Mouse (Mus musculus): ENCODE results near the gene Crybg1. TPM values are rescaled to one million over a fixed set of nuclear protein-coding genes. Genes with fewer than 3 reads are reported as not detected.

Crybg1 gene
- total and polyA plus RNA-seq, 3 experiments = 3.9 to 6.6 (median 5.2) TPM

DNA sequence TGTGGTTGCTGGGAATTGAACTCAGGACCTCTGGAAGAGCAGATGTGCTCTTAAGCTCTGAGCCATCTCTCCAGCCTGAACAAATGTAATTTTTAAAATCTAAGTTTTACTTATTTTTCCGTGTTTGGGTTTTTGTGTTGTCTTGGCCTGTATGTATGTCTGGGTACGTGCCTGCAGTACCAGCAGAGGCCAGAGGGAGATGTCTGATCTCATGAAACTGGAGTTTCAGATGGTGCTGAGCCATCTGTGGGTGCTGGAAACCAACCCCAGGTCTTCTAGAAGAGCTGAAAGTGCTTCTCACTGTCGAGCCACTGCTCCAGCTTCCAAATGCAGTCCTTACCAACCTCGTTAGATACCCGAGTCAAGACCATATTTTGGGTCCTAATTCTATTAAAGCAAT lies 157.4 kb downstream of the Crybg1 start:
- H3K9ac ChIP-seq (ENCODE audit: insufficient read depth, low read depth) = no peak overlapping the region
- TF ChIP-seq PAX5 (IDR thresholded peaks at IDR 0.05; ENCODE audit: low read length) (no peak), MAFK (IDR thresholded peaks at IDR 0.05; ENCODE audit: insufficient replicate concordance, low read length) (no peak), ZC3H11A (IDR thresholded peaks at IDR 0.05; ENCODE audit: low read depth, low read length) (no peak), ZKSCAN1 (IDR thresholded peaks at IDR 0.05; ENCODE audit: borderline replicate concordance, low read depth, low read length) (no peak), POLR2AphosphoS2 (IDR thresholded peaks at IDR 0.05; ENCODE audit: low read depth, low read length) (no peak), ETS1 (conservative IDR thresholded peaks at IDR 0.05; ENCODE audit: low read depth, low read length) (no peak)
- dilution Hi-C loops (cut with MboI; ENCODE audit: extremely low pct_ligation_motif_present, extremely low pct_unique_long_range_greater_than_20kb, low sequenced_read_pairs) (no loop called here), in situ Hi-C loops (cut with MboI; ENCODE audit: low pct_ligation_motif_present, low pct_unique_long_range_greater_than_20kb, low sequenced_read_pairs) (no loop called here)
- H3K27me3 ChIP-seq (replicated peaks) = no peaks in the 10 kb centered on the region
- peaks cover 5 to 15% of the 10 kb centered on the region in 2 experiments for H3K4me1 ChIP-seq (ENCODE audit: control insufficient read depth in 1 of 2, insufficient read depth in 2 of 2)
- no peak for DNase-seq (ENCODE audit: extremely low read depth)
- H3K4me3 ChIP-seq (replicated peaks in 1 of 3; ENCODE audit: low read depth in 2 of 3, low read length in 2 of 3, poor library complexity in 1 of 3) = no peak overlapping the region
- H3K9me3 ChIP-seq (replicated peaks; ENCODE audit: low read length) = peaks cover 4% of the 10 kb centered on the region
- no peaks in the 10 kb centered on the region for H3K79me2 ChIP-seq (replicated peaks; ENCODE audit: control insufficient read depth, extremely low read depth, insufficient read depth, poor library complexity, severe bottlenecking)
- no peak overlapping the region for H3K27ac ChIP-seq (ENCODE audit: insufficient read depth, low read depth)
- no peak overlapping the region for H3K4me2 ChIP-seq (ENCODE audit: insufficient read depth, low read depth, poor library complexity, severe bottlenecking)
- peaks cover 15 to 32% of the 10 kb centered on the region in 2 experiments for H3K36me3 ChIP-seq (replicated peaks in 1 of 2; ENCODE audit: control insufficient read depth in 1 of 2, insufficient read depth in 1 of 2, low read length in 1 of 2)

DNA sequence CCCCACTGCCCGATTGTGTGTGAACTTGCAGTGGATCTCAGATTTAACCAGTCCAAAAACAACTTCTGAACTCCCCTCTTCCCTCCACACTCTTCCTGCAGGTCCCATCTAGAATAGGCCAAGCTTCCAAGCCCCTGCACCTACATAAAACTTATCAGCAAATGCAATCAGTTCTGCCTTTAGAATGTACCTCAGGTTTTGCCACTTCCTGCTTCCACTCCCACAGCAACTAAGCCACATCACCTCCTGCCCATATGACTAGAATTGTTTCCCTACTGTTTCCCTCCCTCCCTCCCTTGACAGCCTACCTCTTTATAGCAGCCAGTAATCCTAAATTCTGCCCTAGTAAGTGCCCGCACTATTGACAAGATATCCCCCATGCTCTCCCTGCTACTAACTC lies 164.8 kb downstream of the Crybg1 start:
- Histone ChIP-seq H3K27ac (ENCODE audit: insufficient read depth, low read depth) (no peak overlapping the region), H3K4me3 (replicated peaks in 1 of 3; ENCODE audit: low read depth in 2 of 3, low read length in 2 of 3, poor library complexity in 1 of 3) (no peak overlapping the region), H3K9me3 (replicated peaks; ENCODE audit: low read length) (peaks cover 2% of the 10 kb centered on the region), H3K4me2 (ENCODE audit: insufficient read depth, low read depth, poor library complexity, severe bottlenecking) (no peak overlapping the region), H3K79me2 (replicated peaks; ENCODE audit: control insufficient read depth, extremely low read depth, insufficient read depth, poor library complexity, severe bottlenecking) (no peaks in the 10 kb centered on the region), H3K36me3 (replicated peaks in 1 of 2; ENCODE audit: control insufficient read depth in 1 of 2, insufficient read depth in 1 of 2, low read length in 1 of 2) (peaks cover 9 to 30% of the 10 kb centered on the region in 2 experiments), H3K9ac (ENCODE audit: insufficient read depth, low read depth) (no peak overlapping the region), H3K27me3 (replicated peaks) (no peaks in the 10 kb centered on the region), H3K4me1 (ENCODE audit: control insufficient read depth in 1 of 2, insufficient read depth in 2 of 2) (peaks cover 20 to 36% of the 10 kb centered on the region in 2 experiments)
- dilution Hi-C loops (cut with MboI; ENCODE audit: extremely low pct_ligation_motif_present, extremely low pct_unique_long_range_greater_than_20kb, low sequenced_read_pairs) = no loop called here
- DNase-seq (ENCODE audit: extremely low read depth) = no peak
- TF ChIP-seq USF2 (conservative IDR thresholded peaks at IDR 0.05; ENCODE audit: low read depth, low read length) = no peak
- TF ChIP-seq ETS1 (conservative IDR thresholded peaks at IDR 0.05; ENCODE audit: low read depth, low read length) = no peak
- TF ChIP-seq ZNF384 (IDR thresholded peaks at IDR 0.05; ENCODE audit: low read depth, low read length) = no peak
- TF ChIP-seq ZMIZ1 (IDR thresholded peaks at IDR 0.05; ENCODE audit: low read depth, low read length) = no peak
- TF ChIP-seq GABPA (IDR thresholded peaks at IDR 0.05; ENCODE audit: insufficient replicate concordance, low read depth, low read length) = no peak
- TF ChIP-seq POLR2A (IDR thresholded peaks at IDR 0.05; ENCODE audit: low read depth, low read length) = no peak
- no peak for TF ChIP-seq TCF12 (IDR thresholded peaks at IDR 0.05; ENCODE audit: low read depth, low read length)
- no peak for TF ChIP-seq CTCF (conservative IDR thresholded peaks at IDR 0.05 in 1 of 2, IDR thresholded peaks at IDR 0.05 in 1 of 2; ENCODE audit: low read depth in 2 of 2, low read length in 2 of 2)
- TF ChIP-seq POLR2AphosphoS2 (IDR thresholded peaks at IDR 0.05; ENCODE audit: low read depth, low read length) = no peak
- in situ Hi-C loops (cut with MboI; ENCODE audit: low pct_ligation_motif_present, low pct_unique_long_range_greater_than_20kb, low sequenced_read_pairs) = no loop called here

GRCm38 (mm10) chr10:43983241-43983640 lies 165.4 kb downstream of the Crybg1 start:
- dilution Hi-C loops (cut with MboI; ENCODE audit: extremely low pct_ligation_motif_present, extremely low pct_unique_long_range_greater_than_20kb, low sequenced_read_pairs) (no loop called here), in situ Hi-C loops (cut with MboI; ENCODE audit: low pct_ligation_motif_present, low pct_unique_long_range_greater_than_20kb, low sequenced_read_pairs) (no loop called here)
- peak overlapping the region; percentile 76 for H3K27ac ChIP-seq (ENCODE audit: insufficient read depth, low read depth)
- no peak for TF ChIP-seq GABPA (IDR thresholded peaks at IDR 0.05; ENCODE audit: insufficient replicate concordance, low read depth, low read length)
- no peak for TF ChIP-seq POLR2A (IDR thresholded peaks at IDR 0.05; ENCODE audit: low read depth, low read length)
- no peak for TF ChIP-seq CHD2 (IDR thresholded peaks at IDR 0.05; ENCODE audit: low read length)
- TF ChIP-seq RCOR1 (conservative IDR thresholded peaks at IDR 0.05; ENCODE audit: low read depth, low read length) = no peak
- TF ChIP-seq MAX (IDR thresholded peaks at IDR 0.05; ENCODE audit: low read length) = no peak
- no peak for TF ChIP-seq MEF2A (IDR thresholded peaks at IDR 0.05; ENCODE audit: borderline replicate concordance, low read depth, low read length)
- TF ChIP-seq BHLHE40 (IDR thresholded peaks at IDR 0.05; ENCODE audit: low read depth, low read length) = no peak
- TF ChIP-seq MAZ (IDR thresholded peaks at IDR 0.05; ENCODE audit: low read depth, low read length) = no peak
- no peak for TF ChIP-seq ZKSCAN1 (IDR thresholded peaks at IDR 0.05; ENCODE audit: borderline replicate concordance, low read depth, low read length)
- DNase-seq (ENCODE audit: extremely low read depth) = no peak
- no peaks in the 10 kb centered on the region for H3K27me3 ChIP-seq (replicated peaks)
- peaks cover 20 to 36% of the 10 kb centered on the region in 2 experiments for H3K4me1 ChIP-seq (ENCODE audit: control insufficient read depth in 1 of 2, insufficient read depth in 2 of 2)
- H3K4me3 ChIP-seq (replicated peaks in 1 of 3; ENCODE audit: low read depth in 2 of 3, low read length in 2 of 3, poor library complexity in 1 of 3) = no peak overlapping the region
- H3K9ac ChIP-seq (ENCODE audit: insufficient read depth, low read depth) = no peak overlapping the region
- H3K4me2 ChIP-seq (ENCODE audit: insufficient read depth, low read depth, poor library complexity, severe bottlenecking) = peak overlapping the region; percentile 58
- no peaks in the 10 kb centered on the region for H3K79me2 ChIP-seq (replicated peaks; ENCODE audit: control insufficient read depth, extremely low read depth, insufficient read depth, poor library complexity, severe bottlenecking)
- H3K9me3 ChIP-seq (replicated peaks; ENCODE audit: low read length) = peaks cover 2% of the 10 kb centered on the region
- peaks cover 15 to 36% of the 10 kb centered on the region in 2 experiments for H3K36me3 ChIP-seq (replicated peaks in 1 of 2; ENCODE audit: control insufficient read depth in 1 of 2, insufficient read depth in 1 of 2, low read length in 1 of 2)
